Mouse (Mus musculus): ENCODE results near the gene Anks1.

- TF ChIP-seq POLR2A (IDR thresholded peaks at IDR 0.05; ENCODE audit: borderline replicate concordance, extremely low read depth, insufficient read depth, insufficient read length, poor library complexity, severe bottlenecking) (no peak), CTCF (IDR thresholded peaks at IDR 0.05; ENCODE audit: borderline replicate concordance, extremely low read depth, insufficient read depth, insufficient read length) (no peak)
Measured at GRCm38 (mm10) chr17:28050210-28050609, 141.1 kb downstream of the Anks1 start.
